Mouse (Mus musculus) ZHBTc4 (cell line): ENCODE measurements around the gene Cyp2f2.

Experiments used
- DNase-seq: peaks from one replicate; pipeline ENCODE4 v3.0.0-alpha.2; 2011; ENCODE audit warnings: low read depth, low spot score

Cyp2f2 gene

DNA sequence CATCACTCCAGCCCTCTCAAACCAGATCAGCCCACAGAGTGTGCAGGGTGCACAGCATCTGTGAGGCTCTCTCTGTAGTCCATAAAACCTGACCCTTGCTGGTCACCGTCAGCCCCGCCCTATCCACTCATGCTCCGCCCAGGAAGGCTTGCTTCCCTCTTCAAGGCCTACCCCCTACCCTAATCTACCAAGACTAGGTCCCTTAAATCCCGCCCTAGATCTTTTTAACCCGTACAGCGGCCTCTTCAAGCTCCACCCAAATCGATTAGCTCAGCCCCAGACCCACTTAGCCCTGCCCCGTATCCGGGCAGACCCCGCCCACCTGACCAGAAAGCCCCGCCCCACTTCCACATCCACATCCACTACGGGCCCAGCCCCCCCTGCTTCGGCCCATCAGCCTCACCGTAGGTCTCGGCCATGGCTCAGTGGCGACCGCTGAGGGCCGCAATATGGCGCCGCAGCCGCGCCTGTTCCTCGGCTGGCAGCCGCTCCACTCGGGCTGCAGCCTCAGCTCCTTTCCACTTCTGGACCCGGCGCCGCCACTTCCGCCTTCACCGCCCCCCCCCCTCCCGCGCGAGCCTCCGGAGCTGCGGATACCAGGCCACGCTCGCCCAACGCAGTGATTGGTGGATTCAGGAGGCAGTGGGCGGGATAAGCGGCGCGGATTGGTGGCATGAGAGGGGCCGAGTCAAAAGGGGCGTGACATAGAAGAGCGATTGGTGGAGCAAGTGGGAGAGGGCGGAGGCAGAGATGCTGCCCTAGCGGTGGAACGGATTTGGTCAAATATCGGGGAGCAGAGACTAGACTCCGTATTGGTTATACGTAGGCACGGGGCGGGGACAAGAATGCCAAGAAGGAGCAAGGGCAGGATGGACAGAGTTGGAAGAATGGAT lies 58.9 kb downstream of the Cyp2f2 start, which contains the start of gene Rab4b:
Gene Rab4b, minus strand, starts transcription at position 573 of the 893 bp plus-strand sequence.
- peak; percentile 100 for DNase-seq

- no peak for DNase-seq
These were observed 59.7 kb downstream of the Cyp2f2 start for GRCm38 (mm10) chr7:27179217-27179918.

DNA sequence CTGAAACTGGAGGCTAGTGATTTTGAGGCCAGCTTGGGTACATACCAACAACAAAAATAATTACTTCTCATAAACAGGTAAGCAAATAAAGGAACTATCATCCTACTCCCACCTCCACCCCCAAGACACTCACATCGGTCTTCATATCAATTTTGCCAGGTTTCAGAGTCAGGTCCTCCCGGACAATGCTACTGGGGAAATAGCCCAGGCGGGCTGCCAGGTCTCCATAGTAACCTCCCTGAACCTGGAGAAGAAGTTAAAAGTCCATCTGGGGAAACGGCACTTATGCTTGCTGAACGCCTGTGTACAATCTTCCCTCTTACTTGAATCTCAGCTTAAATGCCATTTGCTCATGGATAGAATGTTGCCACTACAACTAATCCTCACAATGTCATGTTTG lies 60.3 kb downstream of the Cyp2f2 start:
- no peak for DNase-seq

- DNase-seq = no peak
These were observed 61.4 kb downstream of the Cyp2f2 start, which contains the start of the genes Gm21983 and Mia for GRCm38 (mm10) chr7:27180837-27181695. TSS of gene Gm21983 (minus strand) at chr7:27181086. TSS of gene Mia (minus strand) at chr7:27181157.

DNA sequence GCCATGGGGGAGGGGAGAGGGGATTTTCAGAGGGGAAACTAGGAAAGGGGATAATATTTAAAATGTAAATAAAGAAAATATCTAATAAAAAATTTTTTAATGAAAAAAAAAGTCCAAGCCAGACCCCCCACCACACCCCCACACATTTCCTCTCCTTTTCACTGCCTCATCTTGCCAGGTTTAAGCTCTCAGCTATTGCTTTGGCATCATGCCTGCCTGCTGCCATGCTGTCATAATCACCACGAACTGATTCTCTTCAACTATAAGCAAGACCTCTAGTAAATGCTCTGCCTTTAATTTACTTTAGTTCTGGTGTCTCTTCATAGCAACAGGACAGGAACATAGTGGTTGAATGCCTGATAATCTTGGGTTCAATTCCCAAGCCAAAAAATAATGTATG lies 62.8 kb downstream of the Cyp2f2 start:
- DNase-seq = no peak
